ENCODE assay signal across 8 mouse cellular contexts in the genomic region with DNA sequence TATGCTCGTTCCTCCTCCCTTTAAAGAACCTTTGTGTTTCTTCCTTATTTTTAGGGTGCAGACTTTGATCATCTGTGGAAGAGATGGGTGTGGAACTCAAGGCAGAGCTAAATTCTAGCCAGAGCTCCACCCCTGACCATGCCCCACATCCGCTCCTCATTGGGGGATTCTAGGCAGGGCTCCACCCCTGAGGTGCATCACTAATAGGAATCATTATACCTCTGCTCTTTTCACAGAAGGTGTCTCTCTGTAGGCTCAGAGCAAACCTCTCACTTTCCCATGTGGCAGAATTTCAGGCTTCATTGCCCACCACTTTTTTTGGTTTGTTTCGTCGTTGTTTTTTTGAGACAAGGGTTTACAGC. TPM values are rescaled to one million over a fixed set of nuclear protein-coding genes. Genes with fewer than 3 reads are reported as not detected.
DNase-seq lines count a peak whose midpoint lies in the region; ATAC-seq and TF ChIP-seq lines count a peak whose summit lies in the region.

No protein-coding gene starts in this region.

- no peak for DNase-seq in layer of hippocampus, adult 2 months (ENCODE audit: low spot score in 2 of 2)
- DNase-seq in layer of hippocampus, postnatal 10 days (ENCODE audit: low spot score in 2 of 2), result no peak
- peak; percentile 66 for DNase-seq in R1 (ENCODE audit: low read depth, low spot score)
- peak; percentile 66 to 76 for DNase-seq in spleen, postnatal 36 days (ENCODE audit: low spot score in 2 of 2)
- no peak for DNase-seq in gastrocnemius, postnatal 25 days
- no peak for DNase-seq in right cerebral cortex, postnatal 36 days (ENCODE audit: low spot score in 2 of 2)
- DNase-seq in cerebellum, adult 9-11 months, result no peak

- no peak for ATAC-seq in hindbrain, embryonic 16.5 days

- peak overlapping the region; percentile 56 for H3K27ac ChIP-seq in layer of hippocampus, adult 2 months
- peak overlapping the region; percentile 39; the same call in 1 of the 2 replicates for H3K27ac ChIP-seq in hindbrain, embryonic 16.5 days (ENCODE audit: low read depth, low read length)

- WGBS in hindbrain, embryonic 16.5 days, result 62% methylated on average over 4 of the region's 4 CpGs

- H3K27me3 ChIP-seq in hindbrain, embryonic 16.5 days (replicated peaks; ENCODE audit: control insufficient read depth, insufficient read depth, low read length), result no peaks in the 10 kb centered on the region

- TF ChIP-seq CTCF in layer of hippocampus, adult 2 months (conservative IDR thresholded peaks at IDR 0.05), result no peak

- H3K4me1 ChIP-seq in hindbrain, embryonic 16.5 days (ENCODE audit: control insufficient read depth, insufficient read depth, low read depth, low read length), result peaks cover 20% of the 10 kb centered on the region

- no peaks in the 10 kb centered on the region for H3K36me3 ChIP-seq in hindbrain, embryonic 16.5 days (ENCODE audit: control insufficient read depth, insufficient read depth, low read length)

- no peaks in the 10 kb centered on the region for H3K9me3 ChIP-seq in hindbrain, embryonic 16.5 days (ENCODE audit: control insufficient read depth, low read length)

- no peak overlapping the region for H3K4me3 ChIP-seq in layer of hippocampus, adult 2 months
- no peak overlapping the region for H3K4me3 ChIP-seq in hindbrain, embryonic 16.5 days (ENCODE audit: low read length)

- H3K4me2 ChIP-seq in hindbrain, embryonic 16.5 days (ENCODE audit: low read length), result no peak overlapping the region; the same call in 1 of the 2 replicates

- 0 out of 2 replicates have a peak overlapping the region, but pooled peaks have one; percentile 14 for H3K9ac ChIP-seq in hindbrain, embryonic 16.5 days (ENCODE audit: low read depth, low read length)

RNA-seq across cellular contexts. Expression of gene Btbd2, which starts 2.0 kb away (rescaled TPM):
- 100 to 1,000 TPM; 102 to 105 TPM for total RNA-seq in layer of hippocampus, adult 2 months (2021)
- total RNA-seq in layer of hippocampus, postnatal 10 days (2021), result 10 to 100 TPM; 84.4 to 90.6 TPM
- 21.2 and 83.2 TPM in 2 replicates for polyA plus RNA-seq in hindbrain, embryonic 16.5 days (2015; fragmentation: Nextera tagmentation; extraction: Ambion mirVana)
- 10 to 100 TPM; 30.5 to 31.4 TPM for total RNA-seq in gastrocnemius, postnatal 25 days (2021)

RNA-seq across cellular contexts. Expression of gene Mknk2, which starts 19.1 kb away (rescaled TPM):
- 10 to 100 TPM; 45.3 to 46.9 TPM for total RNA-seq in layer of hippocampus, adult 2 months (2021)
- 10 to 100 TPM; 48.5 to 53.2 TPM for total RNA-seq in layer of hippocampus, postnatal 10 days (2021)
- 35.6 and 55.7 TPM in 2 replicates for polyA plus RNA-seq in hindbrain, embryonic 16.5 days (2015; fragmentation: Nextera tagmentation; extraction: Ambion mirVana)
- 100 to 1,000 TPM; 243 to 270 TPM for total RNA-seq in gastrocnemius, postnatal 25 days (2021)

RNA-seq across cellular contexts. Expression of gene Csnk1g2, which starts 36.2 kb away (rescaled TPM):
- 100 to 1,000 TPM; 221 to 228 TPM for total RNA-seq in layer of hippocampus, adult 2 months (2021)
- 100 to 1,000 TPM; 146 to 157 TPM for total RNA-seq in layer of hippocampus, postnatal 10 days (2021)
- 24.9 and 77.7 TPM in 2 replicates for polyA plus RNA-seq in hindbrain, embryonic 16.5 days (2015; fragmentation: Nextera tagmentation; extraction: Ambion mirVana)
- total RNA-seq in gastrocnemius, postnatal 25 days (2021), result 10 to 100 TPM; 85.8 to 99.9 TPM

RNA-seq across cellular contexts. Expression of gene Mob3a, which starts 43.0 kb away (rescaled TPM):
- 10 to 100 TPM; 10.6 to 16.5 TPM for total RNA-seq in layer of hippocampus, adult 2 months (2021)
- total RNA-seq in layer of hippocampus, postnatal 10 days (2021), result 10 to 100 TPM; 21.2 to 22.5 TPM
- 56.9 and 59.5 TPM in 2 replicates for polyA plus RNA-seq in hindbrain, embryonic 16.5 days (2015; fragmentation: Nextera tagmentation; extraction: Ambion mirVana)
- 1 to 10 TPM; 5.7 to 6.8 TPM for total RNA-seq in gastrocnemius, postnatal 25 days (2021)

RNA-seq across cellular contexts. Expression of gene Izumo4, which starts 43.2 kb away (rescaled TPM):
- 10 to 100 TPM; 65.0 to 69.0 TPM for total RNA-seq in layer of hippocampus, adult 2 months (2021)
- total RNA-seq in layer of hippocampus, postnatal 10 days (2021), result 10 to 100 TPM; 51.0 to 69.9 TPM
- 43.7 and 50.4 TPM in 2 replicates for polyA plus RNA-seq in hindbrain, embryonic 16.5 days (2015; fragmentation: Nextera tagmentation; extraction: Ambion mirVana)
- total RNA-seq in gastrocnemius, postnatal 25 days (2021), result 1 to 10 TPM; 2.4 to 3.8 TPM

Comparison
In these comparisons a context has a peak if more than half of its experiments do, and no peak if none do; other contexts are left out.
1. DNase-seq: peak in R1 (single experiment) and spleen, postnatal 36 days (2 of 2); none in layer of hippocampus, adult 2 months (0 of 2), layer of hippocampus, postnatal 10 days (0 of 2), gastrocnemius, postnatal 25 days (single experiment), right cerebral cortex, postnatal 36 days (0 of 2) and cerebellum, adult 9-11 months (single experiment).
2. RNA of gene Mknk2, which starts 19.1 kb away (total RNA-seq): 243 to 270 TPM in gastrocnemius, postnatal 25 days; 48.5 to 53.2 TPM in layer of hippocampus, postnatal 10 days and 45.3 to 46.9 TPM in layer of hippocampus, adult 2 months; every median in the first group is over 4 times any median in the second.